Mouse (Mus musculus) kidney, adult 2 months (tissue): ENCODE data around the gene Atp2b1.

Experiments
- CTCF ChIP-seq: fragments of 200-500 bp; conservative IDR thresholded peaks from 2 replicates; pipeline ENCODE4 v1.5.1; 2011; ENCODE audit warnings: low read depth, mild to moderate bottlenecking, control low read depth, low read length, moderate library complexity, mixed read lengths; ENCODE audit not compliant: insufficient read depth, insufficient read length
- POLR2A ChIP-seq: fragments of 200-500 bp; IDR thresholded peaks from one replicate; pipeline ENCODE4 v1.6.1; 2011; ENCODE audit warnings: low read depth, low read length, control low read depth

- no peak for TF ChIP-seq CTCF
- no peak for TF ChIP-seq POLR2A
Measured at GRCm38 (mm10) chr10:98958752-98959151, 44.5 kb downstream of the Atp2b1 start.
